Mouse (Mus musculus): ENCODE results near the gene Tmem256.

DNA sequence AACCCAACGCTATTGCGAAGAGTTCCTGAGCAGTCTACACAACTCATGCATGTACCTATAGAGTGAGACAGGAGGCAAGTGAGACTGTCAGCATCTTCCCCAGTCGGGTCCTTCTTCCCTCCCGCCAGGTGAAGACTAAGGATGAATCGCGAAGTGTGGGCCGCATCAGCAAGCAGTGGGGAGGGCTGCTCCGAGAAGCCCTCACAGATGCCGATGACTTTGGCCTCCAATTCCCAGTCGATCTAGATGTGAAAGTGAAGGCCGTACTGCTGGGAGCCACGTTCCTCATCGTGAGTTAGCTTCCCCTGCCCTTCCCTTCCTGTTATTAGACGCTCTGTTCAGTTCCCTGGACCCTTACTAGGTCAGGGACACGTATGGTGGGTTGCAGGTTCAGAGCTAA, 11.6 kb downstream of the Tmem256 start:
- TF ChIP-seq CTCF (IDR thresholded peaks at IDR 0.05; ENCODE audit: borderline replicate concordance, insufficient read depth, low read length): no peak
- no peak; the same call in 1 of the 2 replicates for TF ChIP-seq POLR2A (IDR thresholded peaks at IDR 0.05; ENCODE audit: low read depth, low read length)

Measured in embryonic fibroblast, embryonic 13.5 days (primary cell).